Mouse (Mus musculus): Measurements from ENCODE around the gene Tas2r136. TPM values are rescaled to one million over a fixed set of nuclear protein-coding genes. Genes with fewer than 3 reads are reported as not detected.

Gene Tas2r136
- not detected for polyA plus RNA-seq (2014; fragmentation: Illumina TruSeq; extraction: RNeasy Lipid Tissue Mini Kit (QIAGEN cat#74804))

GRCm38 (mm10) chr6:132778062-132778461 is at the start of gene Tas2r136:
Gene Tas2r136, minus strand, starts transcription at chr6:132778162.

GRCm38 (mm10) chr6:132802518-132802917 is 24.6 kb upstream of the Tas2r136 start, which contains the start of gene Tas2r117:
Gene Tas2r117, plus strand, starts transcription at chr6:132802818.

GRCm38 (mm10) chr6:132761831-132762230 is 16.1 kb downstream of the Tas2r136 start, which contains the start of gene Tas2r102:
Gene Tas2r102, plus strand, starts transcription at chr6:132762131.

GRCm38 (mm10) chr6:132754430-132754829 is 23.5 kb downstream of the Tas2r136 start, which contains the start of gene Tas2r124:
Gene Tas2r124, plus strand, starts transcription at chr6:132754730.

GRCm38 (mm10) chr6:132737935-132738334 is 40.0 kb downstream of the Tas2r136 start, which contains the start of gene Tas2r115:
Gene Tas2r115, minus strand, starts transcription at chr6:132738035.

Other genes with a start within 250 kb of the Tas2r136 start
- not detected for gene Prh1, start 208.4 kb downstream of the Tas2r136 start, polyA plus RNA-seq (2014; fragmentation: Illumina TruSeq; extraction: RNeasy Lipid Tissue Mini Kit (QIAGEN cat#74804))
- not detected for gene Prp2, start 182.2 kb downstream of the Tas2r136 start, polyA plus RNA-seq (2014; fragmentation: Illumina TruSeq; extraction: RNeasy Lipid Tissue Mini Kit (QIAGEN cat#74804))
- gene A630073D07Rik, start 126.6 kb downstream of the Tas2r136 start, polyA plus RNA-seq (2014; fragmentation: Illumina TruSeq; extraction: RNeasy Lipid Tissue Mini Kit (QIAGEN cat#74804)), result not detected
- not detected for gene Tas2r120, start 121.2 kb downstream of the Tas2r136 start, polyA plus RNA-seq (2014; fragmentation: Illumina TruSeq; extraction: RNeasy Lipid Tissue Mini Kit (QIAGEN cat#74804))
- not detected for gene Tas2r121, start 77.2 kb downstream of the Tas2r136 start, polyA plus RNA-seq (2014; fragmentation: Illumina TruSeq; extraction: RNeasy Lipid Tissue Mini Kit (QIAGEN cat#74804))
- gene Tas2r122, start 66.2 kb downstream of the Tas2r136 start, polyA plus RNA-seq (2014; fragmentation: Illumina TruSeq; extraction: RNeasy Lipid Tissue Mini Kit (QIAGEN cat#74804)), result not detected
- gene Tas2r115, start 40.1 kb downstream of the Tas2r136 start, polyA plus RNA-seq (2014; fragmentation: Illumina TruSeq; extraction: RNeasy Lipid Tissue Mini Kit (QIAGEN cat#74804)), result not detected
- gene Tas2r124, start 23.4 kb downstream of the Tas2r136 start, polyA plus RNA-seq (2014; fragmentation: Illumina TruSeq; extraction: RNeasy Lipid Tissue Mini Kit (QIAGEN cat#74804)), result not detected
- gene Tas2r102, start 16.0 kb downstream of the Tas2r136 start, polyA plus RNA-seq (2014; fragmentation: Illumina TruSeq; extraction: RNeasy Lipid Tissue Mini Kit (QIAGEN cat#74804)), result not detected
- not detected for gene Tas2r117, start 24.7 kb upstream of the Tas2r136 start, polyA plus RNA-seq (2014; fragmentation: Illumina TruSeq; extraction: RNeasy Lipid Tissue Mini Kit (QIAGEN cat#74804))
- gene Tas2r123, start 69.0 kb upstream of the Tas2r136 start, polyA plus RNA-seq (2014; fragmentation: Illumina TruSeq; extraction: RNeasy Lipid Tissue Mini Kit (QIAGEN cat#74804)), result not detected
- gene Tas2r116, start 77.3 kb upstream of the Tas2r136 start, polyA plus RNA-seq (2014; fragmentation: Illumina TruSeq; extraction: RNeasy Lipid Tissue Mini Kit (QIAGEN cat#74804)), result not detected
- not detected for gene Tas2r110, start 89.8 kb upstream of the Tas2r136 start, polyA plus RNA-seq (2014; fragmentation: Illumina TruSeq; extraction: RNeasy Lipid Tissue Mini Kit (QIAGEN cat#74804))
- not detected for gene Tas2r113, start 114.8 kb upstream of the Tas2r136 start, polyA plus RNA-seq (2014; fragmentation: Illumina TruSeq; extraction: RNeasy Lipid Tissue Mini Kit (QIAGEN cat#74804))
- not detected for gene Tas2r125, start 131.5 kb upstream of the Tas2r136 start, polyA plus RNA-seq (2014; fragmentation: Illumina TruSeq; extraction: RNeasy Lipid Tissue Mini Kit (QIAGEN cat#74804))
- not detected for gene Tas2r129, start 172.9 kb upstream of the Tas2r136 start, polyA plus RNA-seq (2014; fragmentation: Illumina TruSeq; extraction: RNeasy Lipid Tissue Mini Kit (QIAGEN cat#74804))
- not detected for gene Tas2r131, start 179.8 kb upstream of the Tas2r136 start, polyA plus RNA-seq (2014; fragmentation: Illumina TruSeq; extraction: RNeasy Lipid Tissue Mini Kit (QIAGEN cat#74804))
- gene Tas2r109, start 202.8 kb upstream of the Tas2r136 start, polyA plus RNA-seq (2014; fragmentation: Illumina TruSeq; extraction: RNeasy Lipid Tissue Mini Kit (QIAGEN cat#74804)), result not detected